In genomic region chr12:107520941-107521340, GRCm38 (mm10) we compare ENCODE assay signal across 23 mouse cellular contexts. TPM values are rescaled to one million over a fixed set of nuclear protein-coding genes. Genes with fewer than 3 reads are reported as not detected.
"Had no signal": no experiment of that assay in that cellular context is flagged by ENCODE, and none has a peak within 500 bp of the region (broad histone marks: within the 10 kb centered on the region; RNA-seq: fewer than 3 reads in every experiment).

No protein-coding gene starts in this region.

- DNase-seq: left cerebral cortex, postnatal 4 days; liver; liver, embryonic 13.5 days; liver, postnatal 0 days; lung, adult 18-20 months; lung, adult 2 months; lung, embryonic 14.5 days; lung, postnatal 10 days; lung, postnatal 14 days; lung, postnatal 36 days; lung, postnatal 4 days; midbrain, embryonic 14.5 days had no signal

RNA-seq across cellular contexts. Expression of gene 3110018I06Rik, which starts 32.5 kb away (rescaled TPM):
- total RNA-seq: left cerebral cortex, adult 8-10 months; left cerebral cortex, postnatal 10 days; left cerebral cortex, postnatal 14 days; left cerebral cortex, postnatal 25 days; left cerebral cortex, postnatal 36 days; left cerebral cortex, postnatal 4 days; liver, adult 2 months; megakaryocyte progenitor cell, adult 5-6 weeks; megakaryocyte, adult 5-6 weeks; megakaryocyte-erythroid progenitor cell, adult 5-6 weeks; midbrain, postnatal 0 days; monocyte, adult 5-6 weeks had no signal
